Mouse (Mus musculus) midbrain, embryonic 14.5 days (tissue): ENCODE data around the gene Cetn4. TPM values are rescaled to one million over a fixed set of nuclear protein-coding genes. Genes with fewer than 3 reads are reported as not detected.

Experiments
- ATAC-seq: fragments of 200-750 bp; cut with Nextera tagmentation; 2 replicates; pipeline ENCODE4 v1.8.0; 2017; ENCODE audit warnings: moderate number of reproducible peaks, moderate library complexity; ENCODE audit not compliant: low FRiP score, low TSS enrichment
- DNase-seq: peaks from one replicate; pipeline ENCODE4 v3.0.0-alpha.2; 2015
- H3K27ac ChIP-seq: fragments of 300-500 bp; sonication (generic); replicated peaks from 2 replicates; pipeline ENCODE4 v1.5.1; 2014; ENCODE audit warnings: mild to moderate bottlenecking, low read depth, low read length, moderate library complexity
- H3K27me3 ChIP-seq: fragments of 300-500 bp; sonication (generic); 2 replicates; pipeline ENCODE4 v1.6.1; 2014; ENCODE audit warnings: low read length, control low read depth, mixed read lengths; ENCODE audit not compliant: control insufficient read depth, insufficient read depth
- H3K36me3 ChIP-seq: fragments of 300-500 bp; sonication (generic); 2 replicates; pipeline ENCODE4 v1.6.1; 2014; ENCODE audit warnings: low read length, control low read depth; ENCODE audit not compliant: control insufficient read depth, insufficient read depth
- H3K4me1 ChIP-seq: fragments of 300-500 bp; sonication (generic); 2 replicates; pipeline ENCODE4 v1.6.1; 2014; ENCODE audit warnings: mild to moderate bottlenecking, antibody characterized with exemption, low read length, control low read depth; ENCODE audit not compliant: control insufficient read depth, insufficient read depth
- H3K4me2 ChIP-seq: fragments of 300-500 bp; sonication (generic); 2 replicates; pipeline ENCODE4 v1.6.1; 2014; ENCODE audit warnings: mild to moderate bottlenecking, low read length, moderate library complexity
- H3K4me3 ChIP-seq: fragments of 300-500 bp; sonication (generic); replicated peaks from 2 replicates; pipeline ENCODE4 v1.5.1; 2014; ENCODE audit warnings: low read depth, low read length
- H3K9ac ChIP-seq: fragments of 300-500 bp; sonication (generic); replicated peaks from 2 replicates; pipeline ENCODE4 v1.6.1; 2014; ENCODE audit warnings: mild to moderate bottlenecking, low read length, moderate library complexity
- H3K9me3 ChIP-seq: fragments of 300-500 bp; sonication (generic); 2 replicates; pipeline ENCODE4 v1.6.1; 2016; ENCODE audit warnings: low read length, control low read depth, mixed read lengths; ENCODE audit not compliant: control insufficient read depth
- WGBS: fragments of 180-500 bp; shearing (Covaris S2); extraction: QIAGEN DNeasy Blood & Tissue Kit; methylation state at CpG from one replicate; pipeline ENCODE4 v1.1.7; 2014; 5-methylcytosine and 5-hydroxymethylcytosine counted together
- polyA plus RNA-seq: library from polyadenylated mRNA; unstranded; fragments of >200 nt; fragmentation: Nextera tagmentation; extraction: Ambion mirVana; gene quantifications from 2 replicates; pipeline ENCODE4 v1.2.1, GENCODE M21; 2014

Gene Cetn4
- 0.86 and 1.8 TPM in 2 replicates for polyA plus RNA-seq

DNA sequence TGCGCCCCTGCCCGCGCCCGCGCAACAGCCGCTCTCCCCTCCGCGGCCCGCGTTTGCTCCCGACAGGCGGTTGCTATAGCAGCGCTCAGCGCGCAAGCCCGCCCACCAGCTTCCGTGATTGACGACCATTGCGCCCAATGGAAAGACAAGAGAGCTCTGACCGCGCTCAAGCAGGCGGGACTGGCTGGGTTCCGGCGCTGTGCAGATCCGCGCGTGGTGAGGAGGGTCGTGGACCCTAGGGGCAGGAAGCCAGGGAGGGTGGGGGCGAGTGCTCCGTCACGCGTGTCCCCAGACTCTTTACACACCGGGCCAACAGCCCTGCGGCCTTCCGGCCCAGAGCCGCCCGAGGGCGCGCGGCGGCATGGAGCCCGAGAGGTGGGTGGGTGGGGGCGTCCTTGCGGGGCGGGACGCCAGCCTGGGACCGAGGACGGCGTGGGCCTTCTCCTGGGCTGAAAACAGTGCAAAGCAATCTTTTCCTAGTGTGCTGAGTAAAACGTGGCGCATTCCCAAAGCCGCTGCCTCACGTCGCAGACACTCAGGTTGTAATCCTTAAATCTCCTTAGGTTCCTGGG is at the start of gene Cetn4, which contains the start of gene Bbs12:
Gene Cetn4, minus strand, starts transcription at position 339 of the 572 bp plus-strand sequence.
Gene Bbs12, plus strand, starts transcription at position 185 of the 572 bp plus-strand sequence.
- Histone ChIP-seq H3K4me1 (no peaks in the 10 kb centered on the region), H3K4me3 (peak within 1 kb of the TSS; percentile 77)
- under 1% methylated on average over 54 of the region's 54 CpGs for WGBS

DNA sequence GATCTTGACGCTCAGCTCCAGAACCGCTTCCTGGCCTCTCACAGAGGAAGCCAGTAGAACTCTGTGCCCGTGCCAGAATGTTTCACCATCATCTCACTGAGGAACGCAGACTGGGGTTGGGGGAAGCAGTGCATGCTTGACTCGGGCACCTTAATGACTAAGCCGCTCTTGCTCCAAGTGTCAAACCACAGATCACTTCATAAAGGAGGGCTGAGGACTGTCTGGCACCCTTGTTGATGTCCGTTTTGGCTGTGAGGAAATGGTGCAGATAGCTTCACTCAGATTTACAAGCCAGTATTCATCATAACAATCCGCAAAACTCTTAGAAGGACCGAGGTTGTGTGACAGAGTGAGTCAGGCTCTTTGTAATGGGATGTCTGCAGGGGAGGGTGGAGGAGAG is 48.2 kb upstream of the Cetn4 start:
- Histone ChIP-seq H3K9ac (no peak overlapping the region), H3K4me2 (no peak overlapping the region), H3K4me1 (no peaks in the 10 kb centered on the region), H3K27ac (no peak overlapping the region), H3K27me3 (no peaks in the 10 kb centered on the region), H3K9me3 (no peaks in the 10 kb centered on the region), H3K4me3 (no peak overlapping the region), H3K36me3 (no peaks in the 10 kb centered on the region)
- WGBS, result 90% methylated on average over 9 of the region's 9 CpGs
- ATAC-seq (no peak), DNase-seq (no peak)

More for the DNA sequence above, at the start of gene Cetn4, which contains the start of gene Bbs12:
- Histone ChIP-seq H3K27me3 (no peaks in the 10 kb centered on the region), H3K9me3 (no peaks in the 10 kb centered on the region), H3K4me2 (peak within 1 kb of the TSS; percentile 67), H3K36me3 (no peaks in the 10 kb centered on the region), H3K9ac (peak within 1 kb of the TSS; percentile 79), H3K27ac (peak within 1 kb of the TSS; percentile 77)
- ATAC-seq, result peak; percentile 100
- DNase-seq, result peak; percentile 98

DNA sequence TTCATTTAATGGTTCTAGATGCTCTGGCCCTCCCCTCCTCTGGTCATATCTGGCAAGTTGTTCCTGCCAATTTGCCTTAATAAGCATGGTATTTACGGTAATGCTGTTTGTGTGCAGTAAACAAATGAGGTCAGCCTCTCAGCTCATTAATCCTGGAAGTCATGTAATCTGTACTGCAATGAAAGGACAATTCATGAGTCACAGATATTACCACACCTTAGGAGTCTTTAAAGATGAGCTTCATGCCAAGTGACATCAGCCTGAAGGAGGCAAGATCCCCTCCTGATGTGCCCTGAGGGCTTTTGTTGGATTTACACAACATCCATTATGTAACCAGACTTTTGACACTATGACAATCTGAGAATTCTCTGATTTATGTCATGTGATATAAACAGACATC is 42.2 kb upstream of the Cetn4 start:
- Histone ChIP-seq H3K27me3 (peaks cover 3% of the 10 kb centered on the region; the same call in 1 of the 2 replicates), H3K36me3 (no peaks in the 10 kb centered on the region), H3K4me2 (no peak overlapping the region), H3K4me3 (no peak overlapping the region), H3K27ac (no peak overlapping the region), H3K9me3 (no peaks in the 10 kb centered on the region; the same call in 1 of the 2 replicates), H3K9ac (no peak overlapping the region), H3K4me1 (no peaks in the 10 kb centered on the region)
- ATAC-seq (no peak), DNase-seq (no peak)
- WGBS, result 92% methylated on average over 1 of the region's 1 CpGs

DNA sequence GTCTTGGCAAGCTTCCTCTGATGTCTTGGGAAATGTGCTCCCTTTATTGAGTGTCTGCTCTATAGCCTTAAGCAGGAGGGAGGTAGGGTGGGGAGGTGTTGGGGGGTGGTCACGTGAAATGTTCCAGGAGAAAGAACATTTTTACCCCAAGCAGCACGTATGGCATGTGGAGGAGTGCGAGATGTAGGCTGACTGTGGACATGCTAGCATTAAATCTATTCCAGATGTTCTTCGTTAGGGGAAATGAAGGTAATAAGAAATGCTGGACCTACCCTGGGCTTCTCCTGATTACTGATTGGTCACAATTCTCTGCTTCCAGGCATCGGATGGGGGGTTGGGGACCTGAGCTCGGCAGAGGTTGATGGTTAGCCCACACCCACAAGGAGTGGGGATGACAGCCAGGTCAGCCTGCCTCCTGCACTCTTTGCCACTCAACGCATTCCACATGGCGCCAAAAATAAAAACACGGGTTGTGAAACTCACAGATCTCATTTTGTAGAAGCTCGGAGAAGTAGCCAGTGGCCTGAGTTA is 41.5 kb upstream of the Cetn4 start:
- WGBS, result 91% methylated on average over 10 of the region's 10 CpGs
- DNase-seq, result no peak
- Histone ChIP-seq H3K9ac (no peak overlapping the region), H3K27me3 (peaks cover 9% of the 10 kb centered on the region), H3K4me3 (no peak overlapping the region), H3K27ac (no peak overlapping the region), H3K36me3 (no peaks in the 10 kb centered on the region), H3K4me2 (no peak overlapping the region), H3K4me1 (no peaks in the 10 kb centered on the region), H3K9me3 (no peaks in the 10 kb centered on the region; the same call in 1 of the 2 replicates)
- no peak for ATAC-seq

DNA sequence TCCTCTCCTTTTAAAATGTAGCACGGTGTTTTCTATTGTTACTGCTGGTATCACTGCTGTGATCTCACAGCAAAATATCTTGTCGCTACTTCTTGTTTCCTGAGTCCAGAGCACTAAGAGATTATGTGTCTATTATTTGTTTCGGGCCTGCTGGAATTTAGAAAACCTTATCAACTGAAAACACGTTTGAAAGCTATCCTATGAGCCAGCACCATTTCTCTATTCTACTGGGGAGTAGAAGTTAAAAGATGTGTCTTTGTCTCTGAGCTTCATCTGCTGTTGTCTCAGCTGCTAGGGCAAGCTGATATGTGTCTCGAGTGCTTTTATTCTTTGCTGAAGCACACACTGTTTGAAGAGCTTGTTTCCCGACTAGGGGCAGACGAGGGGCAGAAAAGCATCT is 37.9 kb upstream of the Cetn4 start:
- 59% methylated on average over 7 of the region's 7 CpGs for WGBS
- ATAC-seq, result no peak
- no peak for DNase-seq

DNA sequence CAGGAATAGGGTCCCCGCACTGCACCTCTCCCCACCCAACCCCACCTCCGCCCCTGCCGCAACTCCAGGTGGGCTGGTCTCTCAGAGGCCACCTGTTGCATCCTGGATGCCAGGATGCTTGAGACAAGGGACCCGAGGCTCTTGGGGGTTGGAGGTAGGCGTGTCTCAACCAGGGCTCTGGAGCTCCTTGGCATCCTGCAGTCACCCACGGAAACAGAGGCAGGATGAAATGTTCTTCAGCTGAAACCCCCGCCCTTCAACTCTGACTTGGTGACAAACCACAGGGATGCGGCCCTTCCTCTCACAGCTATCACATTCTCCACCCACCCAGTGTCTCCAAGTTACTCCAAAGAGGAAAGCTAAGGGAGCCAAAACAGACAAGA is 36.6 kb upstream of the Cetn4 start:
- 8% methylated on average over 8 of the region's 8 CpGs for WGBS
- Histone ChIP-seq H3K4me2 (peak overlapping the region; percentile 100), H3K36me3 (no peaks in the 10 kb centered on the region), H3K27ac (no peak overlapping the region), H3K4me3 (peak overlapping the region; percentile 59), H3K9ac (no peak overlapping the region; the same call in 1 of the 2 replicates), H3K27me3 (peaks cover 24% of the 10 kb centered on the region), H3K4me1 (0 out of 2 replicates have a peak, but pooled peaks cover 4% of the 10 kb centered on the region), H3K9me3 (no peaks in the 10 kb centered on the region; the same call in 1 of the 2 replicates)
- DNase-seq, result no peak
- ATAC-seq, result no peak

More for the DNA sequence above, 37.9 kb upstream of the Cetn4 start:
- Histone ChIP-seq H3K9me3 (no peaks in the 10 kb centered on the region; the same call in 1 of the 2 replicates), H3K9ac (no peak overlapping the region), H3K4me2 (no peak overlapping the region), H3K27me3 (peaks cover 24% of the 10 kb centered on the region), H3K36me3 (no peaks in the 10 kb centered on the region), H3K27ac (no peak overlapping the region), H3K4me1 (0 out of 2 replicates have a peak, but pooled peaks cover 4% of the 10 kb centered on the region), H3K4me3 (no peak overlapping the region)

DNA sequence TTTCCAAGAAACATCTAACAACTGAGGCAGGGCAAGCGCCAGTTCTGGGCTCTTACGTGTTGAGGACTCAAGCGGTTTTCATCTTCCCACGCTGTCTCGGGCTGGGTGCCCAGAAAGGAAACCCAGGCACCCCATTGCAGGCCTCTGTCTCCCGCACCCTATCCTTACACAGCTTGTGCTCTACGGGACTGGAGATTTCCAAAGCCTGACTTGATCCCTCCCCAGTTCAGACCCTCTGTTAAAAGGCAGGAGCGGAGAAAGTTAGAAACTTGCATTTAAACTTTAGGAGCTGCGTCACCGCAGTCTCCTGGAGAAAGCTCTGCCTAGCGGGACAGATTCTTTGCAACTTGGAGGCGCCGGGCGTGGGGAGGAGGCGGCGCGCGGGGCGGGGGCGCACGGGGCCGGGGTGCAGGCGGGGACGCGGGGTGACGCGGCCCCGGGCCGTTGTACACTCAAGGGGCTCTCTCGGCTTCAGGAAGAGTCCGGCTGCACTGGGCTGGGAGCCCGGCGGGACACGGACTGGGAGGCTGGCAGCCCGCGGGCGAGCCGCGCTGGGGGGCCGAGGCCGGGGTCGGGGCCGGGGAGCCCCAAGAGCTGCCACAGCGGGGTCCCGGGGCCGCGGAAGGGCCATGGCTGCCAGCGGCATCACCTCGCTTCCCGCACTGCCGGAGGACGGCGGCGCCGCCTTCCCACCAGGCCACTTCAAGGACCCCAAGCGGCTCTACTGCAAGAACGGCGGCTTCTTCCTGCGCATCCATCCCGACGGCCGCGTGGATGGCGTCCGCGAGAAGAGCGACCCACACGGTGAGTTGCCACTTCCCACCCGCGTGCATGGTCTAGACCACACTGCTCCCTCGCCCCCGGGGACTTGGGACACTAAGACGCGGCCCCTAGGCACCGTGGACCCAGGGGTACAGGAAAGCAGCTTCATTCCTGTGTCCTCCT is 36.0 kb upstream of the Cetn4 start, which contains the start of gene Fgf2:
Gene Fgf2, plus strand, starts transcription at position 126 of the 945 bp plus-strand sequence.
- WGBS, result under 1% methylated on average over 73 of the region's 75 CpGs
- H3K9ac ChIP-seq, result peak within 1 kb of the TSS; percentile 60
- peak; percentile 71 for ATAC-seq

DNA sequence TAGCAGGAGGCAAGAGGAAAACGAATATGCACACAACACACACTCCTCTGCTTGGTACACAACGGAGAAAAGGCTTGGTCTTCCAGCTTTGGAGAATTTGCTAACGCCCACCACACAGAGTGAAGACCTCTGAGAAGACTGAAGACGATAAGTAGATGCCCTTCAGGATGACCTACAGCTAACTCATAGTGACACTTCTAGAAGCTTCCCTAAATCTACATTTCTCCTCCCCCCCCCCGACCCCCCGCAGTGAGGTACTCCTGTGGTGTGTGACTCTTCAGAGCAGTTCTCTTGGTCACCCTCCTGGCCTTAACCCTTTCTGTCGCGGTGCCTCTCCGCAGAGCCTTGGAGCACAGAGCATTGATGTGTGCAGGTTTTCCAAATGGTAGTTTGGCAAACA is 35.2 kb upstream of the Cetn4 start:
- no peaks in the 10 kb centered on the region for H3K9me3 ChIP-seq
- H3K4me3 ChIP-seq, result no peak overlapping the region
- peak overlapping the region; percentile 100 for H3K4me2 ChIP-seq
- 27% methylated on average over 9 of the region's 9 CpGs for WGBS
- H3K27ac ChIP-seq, result no peak overlapping the region
- H3K9ac ChIP-seq, result no peak overlapping the region
- peaks cover 24% of the 10 kb centered on the region for H3K27me3 ChIP-seq
- DNase-seq, result no peak
- H3K4me1 ChIP-seq, result 0 out of 2 replicates have a peak, but pooled peaks cover 4% of the 10 kb centered on the region
- no peaks in the 10 kb centered on the region for H3K36me3 ChIP-seq
- no peak for ATAC-seq

More for the DNA sequence above, 36.0 kb upstream of the Cetn4 start, which contains the start of gene Fgf2:
- H3K4me2 ChIP-seq, result peak within 1 kb of the TSS; percentile 100
- H3K4me1 ChIP-seq, result 0 out of 2 replicates have a peak, but pooled peaks cover 4% of the 10 kb centered on the region
- H3K36me3 ChIP-seq, result no peaks in the 10 kb centered on the region
- DNase-seq, result peak; percentile 65
- peak within 1 kb of the TSS; percentile 59 for H3K4me3 ChIP-seq
- peaks cover 24% of the 10 kb centered on the region for H3K27me3 ChIP-seq
- no peaks in the 10 kb centered on the region; the same call in 1 of the 2 replicates for H3K9me3 ChIP-seq
- no peak within 1 kb of the TSS for H3K27ac ChIP-seq
